Mouse (Mus musculus): Measurements from ENCODE around the gene Bcl9. TPM values are rescaled to one million over a fixed set of nuclear protein-coding genes. Genes with fewer than 3 reads are reported as not detected.

Bcl9 gene
- total and polyA plus RNA-seq, 3 experiments = 14.3 to 22.4 (median 15.3) TPM

- no peaks in the 10 kb centered on the region for H3K27me3 ChIP-seq (ENCODE audit: control insufficient read depth, insufficient read depth, low read length)
- DNase-seq = no peak
- H3K4me1 ChIP-seq (ENCODE audit: control insufficient read depth, insufficient read depth, low read length) = peaks cover 1% of the 10 kb centered on the region; the same call in 1 of the 2 replicates
- no peaks in the 10 kb centered on the region for H3K36me3 ChIP-seq (ENCODE audit: control insufficient read depth, insufficient read depth, low read length)
- TF ChIP-seq EP300 (IDR thresholded peaks at IDR 0.05; ENCODE audit: insufficient read depth, low read depth, low read length) (no peak), POLR2A (IDR thresholded peaks at IDR 0.05; ENCODE audit: insufficient read depth, low read depth, low read length) (no peak)
- no peak overlapping the region for H3K27ac ChIP-seq
- H3K79me2 ChIP-seq (replicated peaks; ENCODE audit: control insufficient read depth, insufficient read depth, low read length) = no peaks in the 10 kb centered on the region
- intact Hi-C loops (cut with DNase I) = no loop called here
- no peak overlapping the region for H3K9ac ChIP-seq (ENCODE audit: low read depth, low read length)
- no peak overlapping the region for H3K4me3 ChIP-seq
- WGBS = 94% methylated on average over 6 of the region's 6 CpGs
Observed at GRCm38 (mm10) chr3:97252896-97253295, 44.8 kb downstream of the Bcl9 start.

GRCm38 (mm10) chr3:97242629-97243167 lies 55.0 kb downstream of the Bcl9 start:
- Histone ChIP-seq H3K4me1 (ENCODE audit: control insufficient read depth, insufficient read depth, low read length) (no peaks in the 10 kb centered on the region; the same call in 1 of the 2 replicates), H3K36me3 (ENCODE audit: control insufficient read depth, insufficient read depth, low read length) (no peaks in the 10 kb centered on the region), H3K27me3 (ENCODE audit: control insufficient read depth, insufficient read depth, low read length) (no peaks in the 10 kb centered on the region), H3K4me3 (no peak overlapping the region), H3K79me2 (replicated peaks; ENCODE audit: control insufficient read depth, insufficient read depth, low read length) (no peaks in the 10 kb centered on the region), H3K9ac (ENCODE audit: low read depth, low read length) (no peak overlapping the region), H3K27ac (no peak overlapping the region)
- TF ChIP-seq POLR2A (IDR thresholded peaks at IDR 0.05; ENCODE audit: insufficient read depth, low read depth, low read length) (no peak), CTCF (IDR thresholded peaks at IDR 0.05) (no peak), EP300 (IDR thresholded peaks at IDR 0.05; ENCODE audit: insufficient read depth, low read depth, low read length) (no peak)
- 87% methylated on average over 10 of the region's 10 CpGs for WGBS
- intact Hi-C loops (cut with DNase I) = no loop called here
- no peak for DNase-seq

GRCm38 (mm10) chr3:97241826-97242225 lies 55.9 kb downstream of the Bcl9 start:
- Histone ChIP-seq H3K27ac (no peak overlapping the region), H3K79me2 (replicated peaks; ENCODE audit: control insufficient read depth, insufficient read depth, low read length) (no peaks in the 10 kb centered on the region), H3K4me1 (ENCODE audit: control insufficient read depth, insufficient read depth, low read length) (no peaks in the 10 kb centered on the region; the same call in 1 of the 2 replicates), H3K4me3 (no peak overlapping the region), H3K27me3 (ENCODE audit: control insufficient read depth, insufficient read depth, low read length) (no peaks in the 10 kb centered on the region), H3K9ac (ENCODE audit: low read depth, low read length) (no peak overlapping the region), H3K36me3 (ENCODE audit: control insufficient read depth, insufficient read depth, low read length) (no peaks in the 10 kb centered on the region)
- no peak for TF ChIP-seq POLR2A (IDR thresholded peaks at IDR 0.05; ENCODE audit: insufficient read depth, low read depth, low read length)
- WGBS = 75% methylated on average over 6 of the region's 6 CpGs
- intact Hi-C loops (cut with DNase I) = no loop called here
- no peak for DNase-seq

- WGBS = 92% methylated on average over 6 of the region's 6 CpGs
- H3K4me3 ChIP-seq = no peak overlapping the region
- intact Hi-C loops (cut with DNase I) = no loop called here
- TF ChIP-seq EP300 (IDR thresholded peaks at IDR 0.05; ENCODE audit: insufficient read depth, low read depth, low read length) (no peak), CTCF (IDR thresholded peaks at IDR 0.05) (no peak), POLR2A (IDR thresholded peaks at IDR 0.05; ENCODE audit: insufficient read depth, low read depth, low read length) (no peak)
- H3K36me3 ChIP-seq (ENCODE audit: control insufficient read depth, insufficient read depth, low read length) = no peaks in the 10 kb centered on the region
- no peak overlapping the region for H3K9ac ChIP-seq (ENCODE audit: low read depth, low read length)
- no peaks in the 10 kb centered on the region; the same call in 1 of the 2 replicates for H3K4me1 ChIP-seq (ENCODE audit: control insufficient read depth, insufficient read depth, low read length)
- H3K79me2 ChIP-seq (replicated peaks; ENCODE audit: control insufficient read depth, insufficient read depth, low read length) = no peaks in the 10 kb centered on the region
- DNase-seq = no peak
- no peaks in the 10 kb centered on the region for H3K27me3 ChIP-seq (ENCODE audit: control insufficient read depth, insufficient read depth, low read length)
- H3K27ac ChIP-seq = no peak overlapping the region
Observed at GRCm38 (mm10) chr3:97239793-97240192, 57.9 kb downstream of the Bcl9 start.

GRCm38 (mm10) chr3:97239316-97239715 lies 58.4 kb downstream of the Bcl9 start:
- H3K27me3 ChIP-seq (ENCODE audit: control insufficient read depth, insufficient read depth, low read length) = no peaks in the 10 kb centered on the region
- no peaks in the 10 kb centered on the region for H3K79me2 ChIP-seq (replicated peaks; ENCODE audit: control insufficient read depth, insufficient read depth, low read length)
- 80% methylated on average over 5 of the region's 5 CpGs for WGBS
- H3K4me3 ChIP-seq = no peak overlapping the region
- TF ChIP-seq POLR2A (IDR thresholded peaks at IDR 0.05; ENCODE audit: insufficient read depth, low read depth, low read length) = no peak
- TF ChIP-seq EP300 (IDR thresholded peaks at IDR 0.05; ENCODE audit: insufficient read depth, low read depth, low read length) = no peak
- no peak for TF ChIP-seq CTCF (IDR thresholded peaks at IDR 0.05)
- no peak for DNase-seq
- intact Hi-C loops (cut with DNase I) = no loop called here
- H3K36me3 ChIP-seq (ENCODE audit: control insufficient read depth, insufficient read depth, low read length) = no peaks in the 10 kb centered on the region
- H3K9ac ChIP-seq (ENCODE audit: low read depth, low read length) = no peak overlapping the region
- H3K27ac ChIP-seq = no peak overlapping the region
- no peaks in the 10 kb centered on the region; the same call in 1 of the 2 replicates for H3K4me1 ChIP-seq (ENCODE audit: control insufficient read depth, insufficient read depth, low read length)

- Histone ChIP-seq H3K79me2 (replicated peaks; ENCODE audit: control insufficient read depth, insufficient read depth, low read length) (no peaks in the 10 kb centered on the region; the same call in 1 of the 2 replicates), H3K4me1 (ENCODE audit: control insufficient read depth, insufficient read depth, low read length) (no peaks in the 10 kb centered on the region; the same call in 1 of the 2 replicates), H3K27ac (no peak overlapping the region), H3K27me3 (ENCODE audit: control insufficient read depth, insufficient read depth, low read length) (no peaks in the 10 kb centered on the region), H3K36me3 (ENCODE audit: control insufficient read depth, insufficient read depth, low read length) (no peaks in the 10 kb centered on the region; the same call in 1 of the 2 replicates), H3K9ac (ENCODE audit: low read depth, low read length) (no peak overlapping the region), H3K4me3 (no peak overlapping the region)
- 83% methylated on average over 2 of the region's 2 CpGs for WGBS
- DNase-seq = no peak
- TF ChIP-seq CTCF (IDR thresholded peaks at IDR 0.05) (no peak), EP300 (IDR thresholded peaks at IDR 0.05; ENCODE audit: insufficient read depth, low read depth, low read length) (no peak)
- intact Hi-C loops (cut with DNase I) = no loop called here
Observed at GRCm38 (mm10) chr3:97238521-97238920, 59.2 kb downstream of the Bcl9 start.

Measured in heart, adult 2 months (tissue).